Mouse (Mus musculus) CD4-positive, CD25-positive, alpha-beta regulatory T cell, adult 4 months (primary cell): ENCODE data around the gene Mybphl. TPM values are rescaled to one million over a fixed set of nuclear protein-coding genes. Genes with fewer than 3 reads are reported as not detected.
A peak's percentile ranks its signal among the peaks of the same experiment; 100 is the strongest.

ENCODE experiments used
- ATAC-seq: one replicate; pipeline ENCODE4 v1.8.0; 2017
- polyA plus RNA-seq, 2 experiments: library from polyadenylated mRNA; unstranded; fragments of 100-300 nt; shearing (Covaris generic); gene quantifications; one replicate each; pipeline ENCODE4 v1.2.1; 2017

Gene Mybphl
- polyA plus RNA-seq, 2 experiments from 2014 or later = not detected

GRCm38 (mm10) chr3:108372691-108373090, 8.0 kb downstream of the Mybphl start:
- ATAC-seq = no peak

GRCm38 (mm10) chr3:108378875-108379663, 14.4 kb downstream of the Mybphl start:
- no peak for ATAC-seq

- no peak for ATAC-seq
Measured at GRCm38 (mm10) chr3:108380695-108381094, 16.0 kb downstream of the Mybphl start.

- ATAC-seq = peak; percentile 56
Measured at GRCm38 (mm10) chr3:108381945-108382875, 17.5 kb downstream of the Mybphl start.

GRCm38 (mm10) chr3:108383485-108384354, 19.0 kb downstream of the Mybphl start, which contains the start of gene Psrc1:
TSS of gene Psrc1 (plus strand) at chr3:108383839.
- peak; percentile 67 for ATAC-seq

GRCm38 (mm10) chr3:108384425-108384824, 19.7 kb downstream of the Mybphl start:
- no peak for ATAC-seq

GRCm38 (mm10) chr3:108386186-108386585, 21.5 kb downstream of the Mybphl start:
- ATAC-seq = no peak

GRCm38 (mm10) chr3:108389111-108389545, 24.4 kb downstream of the Mybphl start:
- ATAC-seq = peak; percentile 99

- ATAC-seq = no peak
Measured at GRCm38 (mm10) chr3:108392299-108392698, 27.6 kb downstream of the Mybphl start.

GRCm38 (mm10) chr3:108392793-108393192, 28.1 kb downstream of the Mybphl start:
- no peak for ATAC-seq

GRCm38 (mm10) chr3:108398281-108398680, 33.6 kb downstream of the Mybphl start:
- ATAC-seq = no peak

- ATAC-seq = no peak
Measured at GRCm38 (mm10) chr3:108400442-108400841, 35.7 kb downstream of the Mybphl start.

GRCm38 (mm10) chr3:108401692-108402527, 37.2 kb downstream of the Mybphl start:
- peak; percentile 100 for ATAC-seq

GRCm38 (mm10) chr3:108402528-108402920, 37.8 kb downstream of the Mybphl start:
- no peak for ATAC-seq

- ATAC-seq = no peak
Measured at GRCm38 (mm10) chr3:108405536-108406305, 41.0 kb downstream of the Mybphl start.

- ATAC-seq = no peak
Measured at GRCm38 (mm10) chr3:108406306-108406885, 41.7 kb downstream of the Mybphl start.

GRCm38 (mm10) chr3:108408517-108409008, 43.9 kb downstream of the Mybphl start:
- no peak for ATAC-seq

- ATAC-seq = no peak
Measured at GRCm38 (mm10) chr3:108409656-108410358, 45.1 kb downstream of the Mybphl start.

- no peak for ATAC-seq
Measured at GRCm38 (mm10) chr3:108410359-108410714, 45.6 kb downstream of the Mybphl start.
